Mouse (Mus musculus) testis, postnatal 10 days (tissue): ENCODE results near the gene Hist1h4j.
"Not testable (repeated sequence)": the region's sequence is repeated elsewhere in the genome, so short reads cannot be mapped to it uniquely, and the experiment has no call there.

Source experiments
- DNase-seq: peaks from one replicate; pipeline ENCODE4 v3.0.0; 2021; ENCODE audit warnings: low spot score

Gene Hist1h4j

DNA sequence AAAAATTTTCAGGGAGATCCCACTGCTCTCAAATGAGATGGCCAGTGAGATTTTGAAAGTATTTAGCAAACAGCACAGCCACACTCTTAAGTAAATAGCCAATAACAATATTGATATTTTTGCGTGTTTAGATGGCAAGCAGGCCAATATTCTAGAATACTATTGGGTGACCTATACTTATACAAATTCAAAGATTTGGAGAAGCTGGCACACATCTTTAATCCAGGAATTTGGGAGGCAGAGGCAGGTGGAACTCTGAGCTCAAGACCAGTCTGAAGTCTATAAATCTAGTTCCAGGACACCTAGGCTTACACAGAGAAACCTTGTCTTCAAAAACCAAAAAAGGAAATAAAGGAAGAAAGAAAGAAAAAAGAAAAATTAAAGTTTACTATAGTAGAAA is 46.8 kb downstream of the Hist1h4j start:
- DNase-seq: no peak

DNA sequence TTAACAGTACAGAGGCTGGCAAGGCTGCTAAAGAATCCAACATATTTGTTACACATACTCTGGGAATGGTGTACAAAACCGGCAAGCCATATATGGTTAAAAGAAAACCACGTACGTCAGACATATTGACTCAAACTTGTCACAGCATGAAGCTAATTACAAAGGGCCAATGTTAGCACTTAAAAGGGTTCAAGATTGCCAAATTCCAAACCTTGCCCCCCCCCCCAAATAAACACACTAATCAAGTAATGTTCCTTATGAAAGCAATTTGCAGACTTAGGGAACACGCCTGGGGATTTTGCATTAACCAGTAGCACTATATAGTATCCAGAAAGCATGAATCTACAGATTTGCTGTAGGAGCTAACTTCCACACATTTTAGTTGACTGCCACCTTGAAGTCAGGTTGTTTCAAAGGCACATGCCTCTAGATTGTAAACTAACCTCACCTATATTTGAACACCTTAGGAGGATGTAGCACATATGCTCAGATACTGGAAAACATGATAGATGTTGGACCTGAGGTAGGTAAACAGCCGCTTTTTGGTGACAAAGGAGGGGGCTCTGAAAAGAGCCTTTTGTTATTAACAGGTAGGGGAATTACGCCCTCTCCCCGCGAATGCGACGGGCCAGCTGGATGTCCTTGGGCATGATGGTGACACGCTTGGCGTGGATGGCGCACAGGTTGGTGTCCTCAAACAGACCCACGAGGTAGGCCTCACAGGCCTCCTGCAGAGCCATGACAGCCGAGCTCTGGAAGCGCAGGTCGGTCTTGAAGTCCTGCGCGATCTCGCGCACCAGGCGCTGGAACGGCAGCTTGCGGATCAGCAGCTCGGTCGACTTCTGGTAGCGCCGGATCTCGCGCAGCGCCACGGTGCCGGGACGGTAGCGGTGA is 47.7 kb downstream of the Hist1h4j start:
- not testable (repeated sequence) for DNase-seq

DNA sequence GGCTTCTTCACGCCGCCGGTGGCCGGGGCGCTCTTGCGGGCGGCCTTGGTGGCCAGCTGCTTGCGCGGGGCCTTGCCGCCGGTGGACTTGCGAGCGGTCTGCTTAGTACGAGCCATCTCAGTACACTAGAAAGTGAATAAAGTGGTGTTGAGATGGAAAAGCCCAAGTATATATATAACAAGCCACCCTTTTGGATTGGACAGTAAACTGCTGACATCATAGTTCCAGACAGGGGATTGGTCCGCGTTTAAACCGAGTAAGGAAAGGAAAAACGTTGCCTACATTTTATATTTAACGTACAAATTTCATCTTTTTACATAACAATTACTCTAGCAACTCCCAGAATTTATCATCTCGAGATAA is 48.4 kb downstream of the Hist1h4j start, which contains the start of gene Hist1h3i:
TSS of gene Hist1h3i (minus strand) at position 116 of the 363 bp plus-strand sequence.
- no peak for DNase-seq

DNA sequence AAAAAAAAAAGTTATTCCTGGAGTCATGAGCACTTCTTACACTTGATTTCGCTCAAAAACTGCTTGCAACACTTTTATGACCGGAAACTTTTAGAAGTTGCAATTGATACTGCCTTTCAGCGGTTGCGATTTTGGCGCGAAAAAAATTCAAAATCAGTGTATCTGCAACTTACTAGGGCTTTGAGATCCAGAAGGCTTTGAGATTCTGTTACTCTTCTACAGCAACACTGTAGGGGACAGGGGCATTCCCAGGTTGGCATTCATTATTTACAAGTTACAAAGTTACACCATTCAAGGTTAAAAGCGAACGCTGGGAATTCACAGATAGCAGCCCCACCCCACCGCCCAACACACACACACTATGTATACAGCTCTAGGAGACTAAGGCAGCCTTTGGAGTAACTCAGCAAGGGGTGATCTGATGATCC is 48.9 kb downstream of the Hist1h4j start:
- no peak for DNase-seq

DNA sequence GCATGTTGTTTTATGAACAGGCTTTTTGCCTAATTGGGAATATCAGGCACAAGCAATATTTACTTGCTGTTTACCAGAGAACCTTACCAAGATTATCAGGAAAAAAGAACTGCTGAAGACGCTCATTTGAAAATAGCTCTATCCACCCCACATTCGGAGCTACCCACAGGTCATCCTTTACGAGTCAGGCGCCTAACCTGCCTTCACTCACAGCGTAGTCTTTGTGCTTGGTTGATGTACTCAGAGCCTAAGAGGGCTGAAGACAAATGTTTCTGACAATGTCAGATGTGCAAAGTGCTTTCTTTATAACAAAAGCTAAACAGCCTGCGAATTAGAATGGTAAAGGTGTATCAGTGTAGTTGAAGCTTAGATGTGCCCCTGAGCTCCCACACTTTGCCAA is 49.4 kb downstream of the Hist1h4j start:
- DNase-seq: peak; percentile 10
